Mouse (Mus musculus) hindbrain, embryonic 14.5 days (tissue): ENCODE results near the gene Fgfr2. TPM values are rescaled to one million over a fixed set of nuclear protein-coding genes. Genes with fewer than 3 reads are reported as not detected.

Source experiments
- ATAC-seq: fragments of 200-750 bp; cut with Nextera tagmentation; 2 replicates; pipeline ENCODE4 v1.8.0; 2017; ENCODE audit warnings: moderate number of reproducible peaks, mild to moderate bottlenecking, moderate TSS enrichment, moderate library complexity; ENCODE audit not compliant: low FRiP score
- DNase-seq: peaks from one replicate; pipeline ENCODE4 v3.0.0-alpha.2; 2015; ENCODE audit warnings: low spot score
- H3K27ac ChIP-seq: fragments of 300-500 bp; sonication (generic); 2 replicates; pipeline ENCODE4 v1.5.1; 2014; ENCODE audit warnings: mild to moderate bottlenecking, moderate library complexity
- H3K27me3 ChIP-seq: fragments of 300-500 bp; sonication (generic); 2 replicates; pipeline ENCODE4 v1.6.1; 2014; ENCODE audit warnings: mild to moderate bottlenecking, low read length, mixed read lengths; ENCODE audit not compliant: control insufficient read depth, insufficient read depth
- H3K36me3 ChIP-seq: fragments of 300-500 bp; sonication (generic); replicated peaks from 2 replicates; pipeline ENCODE4 v1.6.1; 2014; ENCODE audit not compliant: control insufficient read depth, insufficient read depth
- H3K4me1 ChIP-seq: fragments of 300-500 bp; sonication (generic); replicated peaks from 2 replicates; pipeline ENCODE4 v1.6.1; 2014; ENCODE audit warnings: antibody characterized with exemption, low read length, mixed read lengths; ENCODE audit not compliant: control insufficient read depth, insufficient read depth
- H3K4me2 ChIP-seq: fragments of 300-500 bp; sonication (generic); replicated peaks from 2 replicates; pipeline ENCODE4 v1.6.1; 2014; ENCODE audit warnings: mild to moderate bottlenecking, moderate library complexity
- H3K4me3 ChIP-seq: fragments of 300-500 bp; sonication (generic); replicated peaks from 2 replicates; pipeline ENCODE4 v1.5.1; 2014; ENCODE audit warnings: mild to moderate bottlenecking, low read length
- H3K9ac ChIP-seq: fragments of 300-500 bp; sonication (generic); 2 replicates; pipeline ENCODE4 v1.6.1; 2014
- H3K9me3 ChIP-seq: fragments of 300-500 bp; sonication (generic); 2 replicates; pipeline ENCODE4 v1.6.1; 2016; ENCODE audit warnings: low read length; ENCODE audit not compliant: control insufficient read depth
- WGBS: fragments of 180-500 bp; shearing (Covaris S2); extraction: QIAGEN DNeasy Blood & Tissue Kit; methylation state at CpG from one replicate; pipeline ENCODE4 v1.1.7; 2014; 5-methylcytosine and 5-hydroxymethylcytosine counted together
- polyA plus RNA-seq: library from polyadenylated mRNA; unstranded; fragments of >200 nt; fragmentation: Nextera tagmentation; extraction: Ambion mirVana; gene quantifications from 2 replicates; pipeline ENCODE4 v1.2.1, GENCODE M21; 2014

Gene Fgfr2
- polyA plus RNA-seq, 1 experiment from 2014 or later: 43.5 TPM

- no peaks in the 10 kb centered on the region for H3K36me3 ChIP-seq
- DNase-seq: no peak
- H3K27me3 ChIP-seq: no peaks in the 10 kb centered on the region
- H3K27ac ChIP-seq: no peak overlapping the region
- no peaks in the 10 kb centered on the region for H3K9me3 ChIP-seq
- H3K4me3 ChIP-seq: no peak overlapping the region
- ATAC-seq: no peak
- no peaks in the 10 kb centered on the region for H3K4me1 ChIP-seq
- 73% methylated on average over 2 of the region's 2 CpGs for WGBS
- H3K4me2 ChIP-seq: no peak overlapping the region
- H3K9ac ChIP-seq: no peak overlapping the region
Observed at GRCm38 (mm10) chr7:132412520-132412919, 710.6 kb downstream of the Fgfr2 start.

- WGBS: 71% methylated on average over 2 of the region's 2 CpGs
- no peak for DNase-seq
Observed at GRCm38 (mm10) chr7:132411708-132412107, 711.4 kb downstream of the Fgfr2 start.

GRCm38 (mm10) chr7:132410958-132411357 lies 712.2 kb downstream of the Fgfr2 start:
- no peak overlapping the region for H3K27ac ChIP-seq
- DNase-seq (no peak), ATAC-seq (no peak)
- H3K4me3 ChIP-seq: no peak overlapping the region
- H3K9me3 ChIP-seq: no peaks in the 10 kb centered on the region
- peaks cover 2% of the 10 kb centered on the region; the same call in 1 of the 2 replicates for H3K4me1 ChIP-seq
- no peaks in the 10 kb centered on the region for H3K36me3 ChIP-seq
- H3K27me3 ChIP-seq: no peaks in the 10 kb centered on the region
- WGBS: 93% methylated on average over 4 of the region's 4 CpGs
- H3K9ac ChIP-seq: no peak overlapping the region
- H3K4me2 ChIP-seq: no peak overlapping the region

More at GRCm38 (mm10) chr7:132411708-132412107, 711.4 kb downstream of the Fgfr2 start:
- Histone ChIP-seq H3K4me2 (no peak overlapping the region), H3K9me3 (no peaks in the 10 kb centered on the region), H3K4me1 (no peaks in the 10 kb centered on the region), H3K36me3 (no peaks in the 10 kb centered on the region), H3K4me3 (no peak overlapping the region), H3K27ac (no peak overlapping the region), H3K27me3 (no peaks in the 10 kb centered on the region), H3K9ac (no peak overlapping the region)
- ATAC-seq: no peak

- Histone ChIP-seq H3K9ac (no peak overlapping the region), H3K27ac (no peak overlapping the region), H3K9me3 (no peaks in the 10 kb centered on the region), H3K4me2 (no peak overlapping the region), H3K4me1 (peaks cover 5% of the 10 kb centered on the region; the same call in 1 of the 2 replicates), H3K4me3 (no peak overlapping the region), H3K27me3 (no peaks in the 10 kb centered on the region), H3K36me3 (no peaks in the 10 kb centered on the region)
- no peak for DNase-seq
- 89% methylated on average over 3 of the region's 3 CpGs for WGBS
- no peak for ATAC-seq
Observed at GRCm38 (mm10) chr7:132409890-132410289, 713.3 kb downstream of the Fgfr2 start.

GRCm38 (mm10) chr7:132402377-132403084 lies 720.6 kb downstream of the Fgfr2 start:
- Histone ChIP-seq H3K4me3 (no peak overlapping the region), H3K27ac (no peak overlapping the region), H3K4me2 (no peak overlapping the region), H3K9me3 (no peaks in the 10 kb centered on the region), H3K9ac (no peak overlapping the region), H3K27me3 (no peaks in the 10 kb centered on the region), H3K4me1 (peaks cover 19% of the 10 kb centered on the region), H3K36me3 (no peaks in the 10 kb centered on the region)
- whole genome bisulfite sequencing: 83% methylated on average over 10 of the region's 10 CpGs
- DNase-seq: no peak
- no peak for ATAC-seq

- Histone ChIP-seq H3K9ac (no peak overlapping the region), H3K27ac (no peak overlapping the region), H3K4me3 (no peak overlapping the region), H3K36me3 (no peaks in the 10 kb centered on the region), H3K4me1 (peaks cover 2% of the 10 kb centered on the region), H3K9me3 (no peaks in the 10 kb centered on the region), H3K4me2 (no peak overlapping the region), H3K27me3 (no peaks in the 10 kb centered on the region)
- 74% methylated on average over 3 of the region's 3 CpGs for WGBS
- DNase-seq (no peak), ATAC-seq (no peak)
Observed at GRCm38 (mm10) chr7:132398487-132398886, 724.7 kb downstream of the Fgfr2 start.

DNA sequence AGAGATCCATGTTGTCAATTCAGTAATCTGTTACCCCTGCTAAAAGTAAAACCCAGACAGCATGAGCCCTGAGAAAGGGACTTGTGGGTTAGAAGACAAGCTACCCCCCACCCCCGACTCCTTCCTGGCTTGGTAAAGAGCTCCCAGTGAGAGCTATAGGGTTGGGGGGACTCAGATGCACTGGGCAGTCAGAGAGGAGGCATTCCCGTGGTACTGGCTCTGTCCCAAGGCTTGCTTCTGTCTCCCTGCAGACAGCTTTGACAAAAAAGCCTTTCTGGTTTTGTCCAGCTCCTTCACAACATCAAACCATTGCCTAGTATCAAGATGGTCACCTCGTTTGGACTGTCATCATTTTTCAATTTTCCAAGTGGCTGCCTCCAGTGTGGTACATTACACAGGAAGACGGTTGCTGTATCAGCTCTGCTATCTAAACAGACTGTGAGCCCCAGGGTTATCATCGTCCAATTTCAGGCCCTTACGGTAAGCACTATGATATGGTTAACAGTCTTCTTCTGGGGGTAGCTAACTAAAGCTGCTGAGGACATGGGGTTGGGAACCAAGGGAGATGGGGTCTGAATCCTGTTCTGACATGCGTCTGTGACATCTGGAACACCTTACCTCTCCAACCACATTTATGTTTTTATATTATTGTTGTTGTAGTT lies 726.4 kb downstream of the Fgfr2 start:
- ATAC-seq: no peak
- Histone ChIP-seq H3K9me3 (no peaks in the 10 kb centered on the region), H3K4me3 (no peak overlapping the region), H3K9ac (no peak overlapping the region), H3K4me2 (no peak overlapping the region), H3K27ac (no peak overlapping the region), H3K27me3 (no peaks in the 10 kb centered on the region), H3K36me3 (no peaks in the 10 kb centered on the region), H3K4me1 (no peaks in the 10 kb centered on the region; the same call in 1 of the 2 replicates)
- DNase-seq: no peak
- 65% methylated on average over 7 of the region's 7 CpGs for WGBS

- Histone ChIP-seq H3K9ac (no peak overlapping the region), H3K27ac (no peak overlapping the region), H3K4me3 (no peak overlapping the region), H3K9me3 (no peaks in the 10 kb centered on the region), H3K4me2 (no peak overlapping the region), H3K36me3 (no peaks in the 10 kb centered on the region), H3K4me1 (no peaks in the 10 kb centered on the region; the same call in 1 of the 2 replicates), H3K27me3 (no peaks in the 10 kb centered on the region)
- ATAC-seq: no peak
- no peak for DNase-seq
Observed at GRCm38 (mm10) chr7:132393582-132394175, 729.5 kb downstream of the Fgfr2 start.

GRCm38 (mm10) chr7:132393014-132393406 lies 730.1 kb downstream of the Fgfr2 start:
- Histone ChIP-seq H3K36me3 (no peaks in the 10 kb centered on the region), H3K9ac (no peak overlapping the region), H3K4me1 (no peaks in the 10 kb centered on the region; the same call in 1 of the 2 replicates), H3K9me3 (no peaks in the 10 kb centered on the region), H3K4me2 (no peak overlapping the region), H3K4me3 (no peak overlapping the region), H3K27ac (no peak overlapping the region), H3K27me3 (no peaks in the 10 kb centered on the region)
- DNase-seq (no peak), ATAC-seq (no peak)
- 72% methylated on average over 5 of the region's 5 CpGs for WGBS
